Comparison of ENCODE assay signal across 17 mouse cellular contexts in the genomic region with DNA sequence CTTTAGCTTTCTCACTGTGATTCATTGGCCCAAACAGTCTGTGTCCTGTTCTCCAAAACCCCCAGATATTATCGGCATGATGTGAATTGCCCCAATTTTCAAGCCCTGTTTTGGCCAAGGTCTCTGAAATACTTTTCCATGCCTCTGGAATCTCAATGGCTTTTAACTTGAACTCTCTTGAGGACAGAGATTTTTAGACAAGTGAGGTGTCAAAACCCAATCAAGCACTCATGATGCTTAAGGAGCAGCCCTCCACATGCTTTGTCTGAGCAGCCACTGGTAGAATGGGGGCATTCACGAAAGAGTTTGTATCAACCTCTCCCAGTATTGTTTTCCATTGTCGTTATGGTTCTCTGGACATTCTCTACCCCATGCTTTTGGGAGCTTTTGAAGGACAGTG.
"Had no signal": no experiment of that assay in that cellular context is flagged by ENCODE, and none has a peak within 500 bp of the region (broad histone marks: within the 10 kb centered on the region; RNA-seq: fewer than 3 reads in every experiment).

No protein-coding gene starts in this region.

- DNase-seq: layer of hippocampus, postnatal 36 days; liver, embryonic 13.5 days; lung, embryonic 14.5 days; retina, postnatal 1 day; right cerebral cortex, postnatal 25 days; spleen, adult 18-20 months; thymus, postnatal 36 days had no signal

- H3K36me3 ChIP-seq: intestine, embryonic 15.5 days; liver, embryonic 13.5 days; midbrain, embryonic 10.5 days; midbrain, embryonic 13.5 days; neural tube, embryonic 13.5 days; stomach, embryonic 15.5 days had no signal

- H3K4me3 ChIP-seq: intestine, embryonic 15.5 days; left cerebral cortex, adult 2 months; liver, embryonic 13.5 days; megakaryocyte, embryonic 14.5 days; midbrain, embryonic 10.5 days; midbrain, embryonic 13.5 days; myocyte; neural tube, embryonic 13.5 days; stomach, embryonic 15.5 days had no signal

- ATAC-seq: hindbrain, embryonic 16.5 days; intestine, embryonic 15.5 days; midbrain, embryonic 13.5 days; midbrain, embryonic 16.5 days had no signal

- H3K4me2 ChIP-seq: intestine, embryonic 15.5 days; liver, embryonic 13.5 days; lung, embryonic 14.5 days; midbrain, embryonic 13.5 days; neural tube, embryonic 13.5 days; stomach, embryonic 15.5 days had no signal

- H3K9me3 ChIP-seq: intestine, embryonic 15.5 days; liver, embryonic 13.5 days; midbrain, embryonic 10.5 days; midbrain, embryonic 13.5 days; neural tube, embryonic 13.5 days; stomach, embryonic 15.5 days had no signal

- H3K27ac ChIP-seq: intestine, embryonic 15.5 days; left cerebral cortex, adult 2 months; liver, embryonic 13.5 days; midbrain, embryonic 10.5 days; midbrain, embryonic 13.5 days; neural tube, embryonic 13.5 days; stomach, embryonic 15.5 days had no signal

- H3K27me3 ChIP-seq: intestine, embryonic 15.5 days; liver, embryonic 13.5 days; midbrain, embryonic 13.5 days; neural tube, embryonic 13.5 days; stomach, embryonic 15.5 days had no signal

- H3K4me1 ChIP-seq: liver, embryonic 13.5 days; megakaryocyte, embryonic 14.5 days; midbrain, embryonic 10.5 days; neural tube, embryonic 13.5 days had no signal

- H3K9ac ChIP-seq: intestine, embryonic 15.5 days; liver, embryonic 13.5 days; lung, embryonic 14.5 days; midbrain, embryonic 13.5 days; neural tube, embryonic 13.5 days; stomach, embryonic 15.5 days had no signal
